Mouse (Mus musculus) stomach, postnatal 0 days (tissue): ENCODE results near the gene Gmds.

Source experiments
- CTCF ChIP-seq: IDR thresholded peaks from 2 replicates; pipeline ENCODE4 v1.5.1; 2016; ENCODE audit warnings: antibody characterized with exemption, low read depth, mild to moderate bottlenecking, moderate library complexity
- EP300 ChIP-seq: optimal IDR thresholded peaks from 2 replicates; pipeline ENCODE3; 2016; ENCODE audit warnings: antibody characterized with exemption

DNA sequence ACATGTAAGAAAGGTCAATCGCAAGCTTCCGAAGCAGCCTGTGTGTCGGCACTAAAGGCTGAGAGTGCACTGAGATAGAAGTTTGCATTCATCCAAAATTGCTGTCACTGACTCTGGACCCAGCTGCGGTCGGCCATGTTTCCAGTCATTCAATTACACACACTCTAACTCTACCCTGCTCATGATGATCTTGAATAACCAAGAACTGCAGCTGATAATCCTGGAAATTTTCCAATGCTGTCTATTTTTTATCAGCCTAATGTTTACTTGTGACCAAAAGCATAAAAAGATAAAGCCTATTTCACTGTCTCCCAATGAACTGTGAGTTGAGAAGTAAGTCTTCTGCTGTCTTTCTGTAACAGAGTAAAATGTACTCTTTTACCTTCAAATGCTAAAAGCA, 106.1 kb downstream of the Gmds start:
- TF ChIP-seq CTCF (no peak), EP300 (no peak)
